22 mouse cellular contexts compared by ENCODE assay signal in genomic region chr2:60818632-60819031, GRCm38 (mm10).
DNase-seq lines count a peak whose midpoint lies in the region; ATAC-seq and TF ChIP-seq lines count a peak whose summit lies in the region.
"Had no signal": no experiment of that assay in that cellular context is flagged by ENCODE, and none has a peak within 500 bp of the region (broad histone marks: within the 10 kb centered on the region; RNA-seq: fewer than 3 reads in every experiment).

No protein-coding gene starts in this region.

- no peak overlapping the region for H3K4me3 ChIP-seq in lung, embryonic 14.5 days (ENCODE audit: low read depth, low read length)
- no peak overlapping the region for H3K4me3 ChIP-seq in lung, postnatal 0 days (ENCODE audit: low read depth, low read length)
- no peak overlapping the region for H3K4me3 ChIP-seq in embryonic facial prominence, embryonic 10.5 days
- no peak overlapping the region for H3K4me3 ChIP-seq in macrophage (ENCODE audit: inconsistent target)
- H3K4me3 ChIP-seq: forebrain, embryonic 10.5 days; hindbrain, embryonic 10.5 days; limb, embryonic 15.5 days; liver, embryonic 15.5 days; neural tube, embryonic 12.5 days had no signal

- no peak for TF ChIP-seq EP300 in lung, postnatal 0 days (IDR thresholded peaks at IDR 0.05)

- no peaks in the 10 kb centered on the region for H3K36me3 ChIP-seq in lung, embryonic 14.5 days (ENCODE audit: insufficient read depth)
- no peaks in the 10 kb centered on the region for H3K36me3 ChIP-seq in lung, postnatal 0 days (ENCODE audit: insufficient read depth, low read length)
- no peaks in the 10 kb centered on the region for H3K36me3 ChIP-seq in embryonic facial prominence, embryonic 10.5 days (replicated peaks)
- no peaks in the 10 kb centered on the region for H3K36me3 ChIP-seq in macrophage (ENCODE audit: inconsistent target)
- H3K36me3 ChIP-seq: forebrain, embryonic 10.5 days; hindbrain, embryonic 10.5 days; limb, embryonic 15.5 days; liver, embryonic 15.5 days; neural tube, embryonic 12.5 days had no signal

- TF ChIP-seq CTCF in lung, embryonic 14.5 days (IDR thresholded peaks at IDR 0.05; ENCODE audit: low read depth) = no peak
- TF ChIP-seq CTCF in lung, postnatal 0 days (IDR thresholded peaks at IDR 0.05) = no peak

- peak; percentile 51 for DNase-seq in gastrocnemius, postnatal 25 days
- no peak for DNase-seq in gastrocnemius, adult 18-20 months (ENCODE audit: low spot score)
- DNase-seq in lung, embryonic 14.5 days = peak; percentile 47
- DNase-seq in lung, postnatal 0 days (ENCODE audit: low spot score) = no peak
- DNase-seq in embryonic facial prominence, embryonic 10.5 days (ENCODE audit: low spot score) = peak; percentile 56
- DNase-seq in cerebellum, postnatal 36 days = no peak
- no peak for DNase-seq in frontal cortex, postnatal 36 days (ENCODE audit: low spot score in 2 of 2)
- DNase-seq: B cell, adult 2 months; cerebellum, adult 9-11 months; kidney, adult 18-20 months; kidney, postnatal 10 days; right cerebral cortex, adult 18-20 months; spleen, adult 18-20 months; thymus, postnatal 36 days had no signal

- H3K9ac ChIP-seq in lung, embryonic 14.5 days = no peak overlapping the region
- no peak overlapping the region for H3K9ac ChIP-seq in lung, postnatal 0 days (replicated peaks; ENCODE audit: low read depth)
- H3K9ac ChIP-seq: limb, embryonic 15.5 days; liver, embryonic 15.5 days; neural tube, embryonic 12.5 days had no signal

- no peak overlapping the region for H3K4me2 ChIP-seq in lung, embryonic 14.5 days
- H3K4me2 ChIP-seq in lung, postnatal 0 days (replicated peaks; ENCODE audit: low read depth, low read length) = no peak overlapping the region
- H3K4me2 ChIP-seq: limb, embryonic 15.5 days; liver, embryonic 15.5 days; midbrain, embryonic 11.5 days; neural tube, embryonic 12.5 days had no signal

- H3K27me3 ChIP-seq in lung, embryonic 14.5 days (ENCODE audit: insufficient read depth, low read length) = no peaks in the 10 kb centered on the region
- no peaks in the 10 kb centered on the region for H3K27me3 ChIP-seq in lung, postnatal 0 days (replicated peaks; ENCODE audit: insufficient read depth, low read length)
- H3K27me3 ChIP-seq in embryonic facial prominence, embryonic 10.5 days (replicated peaks; ENCODE audit: low read depth, poor library complexity, severe bottlenecking) = no peaks in the 10 kb centered on the region
- H3K27me3 ChIP-seq: limb, embryonic 15.5 days; liver, embryonic 15.5 days; neural tube, embryonic 12.5 days had no signal

- ATAC-seq in lung, embryonic 14.5 days (ENCODE audit: insufficient read depth) = peak; percentile 48; the same call in 1 of the 2 replicates
- no peak for ATAC-seq in lung, postnatal 0 days
- ATAC-seq: hindbrain, postnatal 0 days had no signal

- H3K4me1 ChIP-seq in lung, embryonic 14.5 days (ENCODE audit: insufficient read depth) = 0 out of 2 replicates have a peak, but pooled peaks cover 5% of the 10 kb centered on the region
- H3K4me1 ChIP-seq in lung, postnatal 0 days (ENCODE audit: insufficient read depth, low read depth, low read length) = 0 out of 2 replicates have a peak, but pooled peaks cover 4% of the 10 kb centered on the region
- H3K4me1 ChIP-seq in embryonic facial prominence, embryonic 10.5 days = peaks cover 36% of the 10 kb centered on the region
- H3K4me1 ChIP-seq: neural tube, embryonic 12.5 days had no signal

- H3K9me3 ChIP-seq in lung, embryonic 14.5 days (ENCODE audit: low read depth, low read length) = no peaks in the 10 kb centered on the region
- H3K9me3 ChIP-seq in lung, postnatal 0 days (ENCODE audit: low read length) = no peaks in the 10 kb centered on the region
- no peaks in the 10 kb centered on the region for H3K9me3 ChIP-seq in embryonic facial prominence, embryonic 10.5 days
- H3K9me3 ChIP-seq: forebrain, embryonic 10.5 days; hindbrain, embryonic 10.5 days; limb, embryonic 15.5 days; liver, embryonic 15.5 days; neural tube, embryonic 12.5 days had no signal

- H3K27ac ChIP-seq in lung, embryonic 14.5 days (ENCODE audit: low read depth) = peak overlapping the region; percentile 20; the same call in 1 of the 2 replicates
- no peak overlapping the region for H3K27ac ChIP-seq in lung, postnatal 0 days (ENCODE audit: low read length)
- peak overlapping the region; percentile 66 for H3K27ac ChIP-seq in embryonic facial prominence, embryonic 10.5 days (replicated peaks)
- peak overlapping the region; percentile 27 for H3K27ac ChIP-seq in macrophage
- H3K27ac ChIP-seq: forebrain, embryonic 10.5 days; hindbrain, embryonic 10.5 days; hindbrain, postnatal 0 days; limb, embryonic 15.5 days; liver, embryonic 15.5 days; neural tube, embryonic 12.5 days had no signal

- H3K79me2 ChIP-seq in macrophage (ENCODE audit: inconsistent target) = peaks cover 98% of the 10 kb centered on the region

- WGBS in lung, embryonic 14.5 days = 23% methylated on average over 2 of the region's 2 CpGs
- 30% methylated on average over 2 of the region's 2 CpGs for WGBS in lung, postnatal 0 days
- 16% methylated on average over 2 of the region's 2 CpGs for WGBS in embryonic facial prominence, embryonic 10.5 days
- 54% methylated on average over 2 of the region's 2 CpGs for WGBS in macrophage (ENCODE audit: missing documents)

Comparison
In these comparisons a context has a peak if more than half of its experiments do, and no peak if none do; other contexts are left out.
1. DNase-seq: peak in gastrocnemius, postnatal 25 days (single experiment), lung, embryonic 14.5 days (single experiment) and embryonic facial prominence, embryonic 10.5 days (single experiment); none in gastrocnemius, adult 18-20 months (single experiment), lung, postnatal 0 days (single experiment), cerebellum, postnatal 36 days (0 of 2) and frontal cortex, postnatal 36 days (0 of 2).